Mouse (Mus musculus): Measurements from ENCODE around the gene Gtf3c1. TPM values are rescaled to one million over a fixed set of nuclear protein-coding genes. Genes with fewer than 3 reads are reported as not detected.

The Gtf3c1 gene
- polyA plus RNA-seq, 1 experiment from 2014 or later, result 4.8 TPM

- no peak overlapping the region for H3K4me3 ChIP-seq (ENCODE audit: low read depth, low read length)
- H3K9me3 ChIP-seq (ENCODE audit: low read length), result no peaks in the 10 kb centered on the region
- no peak overlapping the region for H3K9ac ChIP-seq (replicated peaks)
- TF ChIP-seq EP300 (IDR thresholded peaks at IDR 0.05; ENCODE audit: low read depth), result no peak
- TF ChIP-seq CTCF (IDR thresholded peaks at IDR 0.05; ENCODE audit: low read depth), result no peak
- no peaks in the 10 kb centered on the region for H3K27me3 ChIP-seq (ENCODE audit: insufficient read depth, low read length)
- no peaks in the 10 kb centered on the region for H3K36me3 ChIP-seq (replicated peaks; ENCODE audit: insufficient read depth, low read length)
- no peak overlapping the region for H3K4me2 ChIP-seq (ENCODE audit: low read depth, low read length)
- peak; percentile 56 for ATAC-seq
- no peak for DNase-seq
- no peak overlapping the region for H3K27ac ChIP-seq (ENCODE audit: low read depth)
- H3K4me1 ChIP-seq (ENCODE audit: insufficient read depth), result peaks cover 5% of the 10 kb centered on the region; the same call in 1 of the 2 replicates
Measured at GRCm38 (mm10) chr7:125731679-125732078, 24.1 kb upstream of the Gtf3c1 start.

- no peak for DNase-seq
- no peaks in the 10 kb centered on the region for H3K4me1 ChIP-seq (ENCODE audit: insufficient read depth)
- no peaks in the 10 kb centered on the region for H3K36me3 ChIP-seq (replicated peaks; ENCODE audit: insufficient read depth, low read length)
- ATAC-seq, result no peak
- 66% methylated on average over 5 of the region's 5 CpGs for WGBS (ENCODE audit: insufficient replicate concordance)
- no peaks in the 10 kb centered on the region for H3K9me3 ChIP-seq (ENCODE audit: low read length)
- no peak overlapping the region for H3K4me3 ChIP-seq (ENCODE audit: low read depth, low read length)
- no peak overlapping the region for H3K27ac ChIP-seq (ENCODE audit: low read depth)
- no peak overlapping the region for H3K4me2 ChIP-seq (ENCODE audit: low read depth, low read length)
- H3K27me3 ChIP-seq (ENCODE audit: insufficient read depth, low read length), result no peaks in the 10 kb centered on the region
- H3K9ac ChIP-seq (replicated peaks), result no peak overlapping the region
- TF ChIP-seq EP300 (IDR thresholded peaks at IDR 0.05; ENCODE audit: low read depth) (no peak), CTCF (IDR thresholded peaks at IDR 0.05; ENCODE audit: low read depth) (no peak)
Measured at GRCm38 (mm10) chr7:125723189-125723972, 15.8 kb upstream of the Gtf3c1 start.

GRCm38 (mm10) chr7:125722127-125722526 lies 14.5 kb upstream of the Gtf3c1 start:
- H3K4me1 ChIP-seq (ENCODE audit: insufficient read depth), result no peaks in the 10 kb centered on the region
- H3K4me3 ChIP-seq (ENCODE audit: low read depth, low read length), result no peak overlapping the region
- no peaks in the 10 kb centered on the region for H3K27me3 ChIP-seq (ENCODE audit: insufficient read depth, low read length)
- no peak overlapping the region for H3K27ac ChIP-seq (ENCODE audit: low read depth)
- TF ChIP-seq EP300 (IDR thresholded peaks at IDR 0.05; ENCODE audit: low read depth) (no peak), CTCF (IDR thresholded peaks at IDR 0.05; ENCODE audit: low read depth) (peak; percentile 45)
- H3K4me2 ChIP-seq (ENCODE audit: low read depth, low read length), result no peak overlapping the region
- no peak for ATAC-seq
- no peak overlapping the region for H3K9ac ChIP-seq (replicated peaks)
- no peaks in the 10 kb centered on the region for H3K9me3 ChIP-seq (ENCODE audit: low read length)
- DNase-seq, result no peak
- no peaks in the 10 kb centered on the region for H3K36me3 ChIP-seq (replicated peaks; ENCODE audit: insufficient read depth, low read length)

- Histone ChIP-seq H3K9me3 (ENCODE audit: low read length) (no peaks in the 10 kb centered on the region), H3K4me1 (ENCODE audit: insufficient read depth) (peaks cover 5% of the 10 kb centered on the region; the same call in 1 of the 2 replicates), H3K9ac (replicated peaks) (no peak overlapping the region), H3K27ac (ENCODE audit: low read depth) (no peak overlapping the region), H3K4me2 (ENCODE audit: low read depth, low read length) (no peak overlapping the region), H3K27me3 (ENCODE audit: insufficient read depth, low read length) (no peaks in the 10 kb centered on the region), H3K36me3 (replicated peaks; ENCODE audit: insufficient read depth, low read length) (no peaks in the 10 kb centered on the region), H3K4me3 (ENCODE audit: low read depth, low read length) (no peak overlapping the region)
- DNase-seq (no peak), ATAC-seq (no peak)
- WGBS (ENCODE audit: insufficient replicate concordance), result 66% methylated on average over 4 of the region's 4 CpGs
- TF ChIP-seq CTCF (IDR thresholded peaks at IDR 0.05; ENCODE audit: low read depth) (no peak), EP300 (IDR thresholded peaks at IDR 0.05; ENCODE audit: low read depth) (no peak)
Measured at GRCm38 (mm10) chr7:125721033-125721432, 13.5 kb upstream of the Gtf3c1 start.

GRCm38 (mm10) chr7:125720370-125720769 lies 12.8 kb upstream of the Gtf3c1 start:
- no peak for DNase-seq
- H3K4me1 ChIP-seq (ENCODE audit: insufficient read depth), result peaks cover 5% of the 10 kb centered on the region; the same call in 1 of the 2 replicates
- no peak overlapping the region for H3K9ac ChIP-seq (replicated peaks)
- no peaks in the 10 kb centered on the region for H3K9me3 ChIP-seq (ENCODE audit: low read length)
- H3K36me3 ChIP-seq (replicated peaks; ENCODE audit: insufficient read depth, low read length), result no peaks in the 10 kb centered on the region
- TF ChIP-seq EP300 (IDR thresholded peaks at IDR 0.05; ENCODE audit: low read depth), result no peak
- no peak for TF ChIP-seq CTCF (IDR thresholded peaks at IDR 0.05; ENCODE audit: low read depth)
- no peak for ATAC-seq
- H3K27ac ChIP-seq (ENCODE audit: low read depth), result no peak overlapping the region
- WGBS (ENCODE audit: insufficient replicate concordance), result 77% methylated on average over 5 of the region's 5 CpGs
- H3K27me3 ChIP-seq (ENCODE audit: insufficient read depth, low read length), result no peaks in the 10 kb centered on the region
- no peak overlapping the region for H3K4me2 ChIP-seq (ENCODE audit: low read depth, low read length)
- H3K4me3 ChIP-seq (ENCODE audit: low read depth, low read length), result no peak overlapping the region

- Histone ChIP-seq H3K4me3 (ENCODE audit: low read depth, low read length) (no peak overlapping the region), H3K9me3 (ENCODE audit: low read length) (no peaks in the 10 kb centered on the region), H3K9ac (replicated peaks) (no peak overlapping the region), H3K4me1 (ENCODE audit: insufficient read depth) (peaks cover 5% of the 10 kb centered on the region; the same call in 1 of the 2 replicates), H3K4me2 (ENCODE audit: low read depth, low read length) (no peak overlapping the region), H3K36me3 (replicated peaks; ENCODE audit: insufficient read depth, low read length) (no peaks in the 10 kb centered on the region), H3K27ac (ENCODE audit: low read depth) (no peak overlapping the region), H3K27me3 (ENCODE audit: insufficient read depth, low read length) (no peaks in the 10 kb centered on the region)
- no peak for ATAC-seq
- no peak for TF ChIP-seq CTCF (IDR thresholded peaks at IDR 0.05; ENCODE audit: low read depth)
- DNase-seq, result no peak
Measured at GRCm38 (mm10) chr7:125717612-125718011, 10.0 kb upstream of the Gtf3c1 start.
